Mouse (Mus musculus): ENCODE measurements around the gene Tmco1. TPM values are rescaled to one million over a fixed set of nuclear protein-coding genes. Genes with fewer than 3 reads are reported as not detected.

The Tmco1 gene
- polyA plus RNA-seq, 1 experiment from 2014 or later, result 79.7 TPM

- Histone ChIP-seq H3K27ac (ENCODE audit: low read length) (no peak overlapping the region), H3K4me3 (replicated peaks; ENCODE audit: low read length) (no peak overlapping the region), H3K27me3 (replicated peaks; ENCODE audit: control insufficient read depth, insufficient read depth, low read length) (no peaks in the 10 kb centered on the region), H3K9ac (replicated peaks; ENCODE audit: low read depth, low read length) (no peak overlapping the region), H3K9me3 (ENCODE audit: control insufficient read depth, low read length) (no peaks in the 10 kb centered on the region), H3K36me3 (ENCODE audit: control insufficient read depth, insufficient read depth) (no peaks in the 10 kb centered on the region; the same call in 1 of the 2 replicates), H3K4me2 (ENCODE audit: low read length) (no peak overlapping the region), H3K4me1 (replicated peaks; ENCODE audit: control insufficient read depth, insufficient read depth, low read length) (no peaks in the 10 kb centered on the region)
- WGBS, result 84% methylated on average over 9 of the region's 9 CpGs
- ATAC-seq, result no peak
Observed at GRCm38 (mm10) chr1:167358731-167359130, 50.6 kb downstream of the Tmco1 start.

GRCm38 (mm10) chr1:167360268-167360667, 52.1 kb downstream of the Tmco1 start:
- Histone ChIP-seq H3K4me2 (ENCODE audit: low read length) (no peak overlapping the region), H3K9me3 (ENCODE audit: control insufficient read depth, low read length) (no peaks in the 10 kb centered on the region)
- WGBS, result 42% methylated on average over 4 of the region's 4 CpGs

GRCm38 (mm10) chr1:167362819-167363218, 54.6 kb downstream of the Tmco1 start:
- WGBS, result 67% methylated on average over 4 of the region's 4 CpGs
- no peak overlapping the region for H3K9ac ChIP-seq (replicated peaks; ENCODE audit: low read depth, low read length)
- H3K36me3 ChIP-seq (ENCODE audit: control insufficient read depth, insufficient read depth), result 0 out of 2 replicates have a peak, but pooled peaks cover 4% of the 10 kb centered on the region
- H3K4me2 ChIP-seq (ENCODE audit: low read length), result no peak overlapping the region
- no peaks in the 10 kb centered on the region for H3K9me3 ChIP-seq (ENCODE audit: control insufficient read depth, low read length)
- no peaks in the 10 kb centered on the region for H3K27me3 ChIP-seq (replicated peaks; ENCODE audit: control insufficient read depth, insufficient read depth, low read length)
- no peak overlapping the region for H3K27ac ChIP-seq (ENCODE audit: low read length)
- no peak for ATAC-seq
- H3K4me1 ChIP-seq (replicated peaks; ENCODE audit: control insufficient read depth, insufficient read depth, low read length), result no peaks in the 10 kb centered on the region
- no peak overlapping the region for H3K4me3 ChIP-seq (replicated peaks; ENCODE audit: low read length)

More at GRCm38 (mm10) chr1:167360268-167360667, 52.1 kb downstream of the Tmco1 start:
- no peak overlapping the region for H3K27ac ChIP-seq (ENCODE audit: low read length)
- no peak overlapping the region for H3K4me3 ChIP-seq (replicated peaks; ENCODE audit: low read length)
- no peaks in the 10 kb centered on the region for H3K36me3 ChIP-seq (ENCODE audit: control insufficient read depth, insufficient read depth)
- H3K4me1 ChIP-seq (replicated peaks; ENCODE audit: control insufficient read depth, insufficient read depth, low read length), result no peaks in the 10 kb centered on the region
- ATAC-seq, result no peak
- H3K27me3 ChIP-seq (replicated peaks; ENCODE audit: control insufficient read depth, insufficient read depth, low read length), result no peaks in the 10 kb centered on the region
- H3K9ac ChIP-seq (replicated peaks; ENCODE audit: low read depth, low read length), result no peak overlapping the region

- Histone ChIP-seq H3K4me2 (ENCODE audit: low read length) (no peak overlapping the region), H3K9ac (replicated peaks; ENCODE audit: low read depth, low read length) (no peak overlapping the region), H3K27me3 (replicated peaks; ENCODE audit: control insufficient read depth, insufficient read depth, low read length) (no peaks in the 10 kb centered on the region), H3K36me3 (ENCODE audit: control insufficient read depth, insufficient read depth) (0 out of 2 replicates have a peak, but pooled peaks cover 4% of the 10 kb centered on the region), H3K9me3 (ENCODE audit: control insufficient read depth, low read length) (no peaks in the 10 kb centered on the region), H3K4me1 (replicated peaks; ENCODE audit: control insufficient read depth, insufficient read depth, low read length) (no peaks in the 10 kb centered on the region), H3K27ac (ENCODE audit: low read length) (no peak overlapping the region), H3K4me3 (replicated peaks; ENCODE audit: low read length) (no peak overlapping the region)
- ATAC-seq, result peak; percentile 38; the same call in 1 of the 2 replicates
- WGBS, result 39% methylated on average over 5 of the region's 5 CpGs
Observed at GRCm38 (mm10) chr1:167363322-167363721, 55.1 kb downstream of the Tmco1 start.

- no peaks in the 10 kb centered on the region for H3K27me3 ChIP-seq (replicated peaks; ENCODE audit: control insufficient read depth, insufficient read depth, low read length)
- no peak for ATAC-seq
- H3K4me1 ChIP-seq (replicated peaks; ENCODE audit: control insufficient read depth, insufficient read depth, low read length), result no peaks in the 10 kb centered on the region
- H3K9ac ChIP-seq (replicated peaks; ENCODE audit: low read depth, low read length), result no peak overlapping the region
- no peaks in the 10 kb centered on the region for H3K9me3 ChIP-seq (ENCODE audit: control insufficient read depth, low read length)
- H3K27ac ChIP-seq (ENCODE audit: low read length), result no peak overlapping the region
- H3K4me2 ChIP-seq (ENCODE audit: low read length), result no peak overlapping the region
- no peak overlapping the region for H3K4me3 ChIP-seq (replicated peaks; ENCODE audit: low read length)
- 95% methylated on average over 7 of the region's 7 CpGs for WGBS
- H3K36me3 ChIP-seq (ENCODE audit: control insufficient read depth, insufficient read depth), result 0 out of 2 replicates have a peak, but pooled peaks cover 4% of the 10 kb centered on the region
Observed at GRCm38 (mm10) chr1:167365808-167366207, 57.6 kb downstream of the Tmco1 start.

GRCm38 (mm10) chr1:167366621-167367020, 58.4 kb downstream of the Tmco1 start:
- Histone ChIP-seq H3K4me1 (replicated peaks; ENCODE audit: control insufficient read depth, insufficient read depth, low read length) (no peaks in the 10 kb centered on the region), H3K27me3 (replicated peaks; ENCODE audit: control insufficient read depth, insufficient read depth, low read length) (no peaks in the 10 kb centered on the region), H3K4me3 (replicated peaks; ENCODE audit: low read length) (no peak overlapping the region), H3K27ac (ENCODE audit: low read length) (no peak overlapping the region), H3K4me2 (ENCODE audit: low read length) (no peak overlapping the region), H3K9ac (replicated peaks; ENCODE audit: low read depth, low read length) (no peak overlapping the region), H3K36me3 (ENCODE audit: control insufficient read depth, insufficient read depth) (0 out of 2 replicates have a peak, but pooled peaks cover 4% of the 10 kb centered on the region), H3K9me3 (ENCODE audit: control insufficient read depth, low read length) (no peaks in the 10 kb centered on the region)
- 82% methylated on average over 6 of the region's 6 CpGs for WGBS
- ATAC-seq, result no peak

GRCm38 (mm10) chr1:167368018-167368417, 59.8 kb downstream of the Tmco1 start:
- Histone ChIP-seq H3K9me3 (ENCODE audit: control insufficient read depth, low read length) (no peaks in the 10 kb centered on the region), H3K4me2 (ENCODE audit: low read length) (no peak overlapping the region), H3K36me3 (ENCODE audit: control insufficient read depth, insufficient read depth) (peaks cover 4% of the 10 kb centered on the region; the same call in 1 of the 2 replicates), H3K4me3 (replicated peaks; ENCODE audit: low read length) (no peak overlapping the region), H3K27ac (ENCODE audit: low read length) (no peak overlapping the region), H3K4me1 (replicated peaks; ENCODE audit: control insufficient read depth, insufficient read depth, low read length) (no peaks in the 10 kb centered on the region), H3K27me3 (replicated peaks; ENCODE audit: control insufficient read depth, insufficient read depth, low read length) (no peaks in the 10 kb centered on the region), H3K9ac (replicated peaks; ENCODE audit: low read depth, low read length) (no peak overlapping the region)
- WGBS, result 93% methylated on average over 4 of the region's 4 CpGs
- ATAC-seq, result no peak

- no peak for ATAC-seq
- Histone ChIP-seq H3K9ac (replicated peaks; ENCODE audit: low read depth, low read length) (no peak overlapping the region), H3K36me3 (ENCODE audit: control insufficient read depth, insufficient read depth) (peaks cover 6% of the 10 kb centered on the region; the same call in 1 of the 2 replicates), H3K4me2 (ENCODE audit: low read length) (no peak overlapping the region), H3K27me3 (replicated peaks; ENCODE audit: control insufficient read depth, insufficient read depth, low read length) (no peaks in the 10 kb centered on the region), H3K4me3 (replicated peaks; ENCODE audit: low read length) (no peak overlapping the region), H3K27ac (ENCODE audit: low read length) (no peak overlapping the region), H3K4me1 (replicated peaks; ENCODE audit: control insufficient read depth, insufficient read depth, low read length) (no peaks in the 10 kb centered on the region), H3K9me3 (ENCODE audit: control insufficient read depth, low read length) (no peaks in the 10 kb centered on the region)
- 86% methylated on average over 7 of the region's 7 CpGs for WGBS
Observed at GRCm38 (mm10) chr1:167368513-167368912, 60.3 kb downstream of the Tmco1 start.

GRCm38 (mm10) chr1:167369905-167370304, 61.7 kb downstream of the Tmco1 start:
- 12% methylated on average over 7 of the region's 7 CpGs for WGBS
- Histone ChIP-seq H3K27me3 (replicated peaks; ENCODE audit: control insufficient read depth, insufficient read depth, low read length) (no peaks in the 10 kb centered on the region), H3K27ac (ENCODE audit: low read length) (no peak overlapping the region), H3K36me3 (ENCODE audit: control insufficient read depth, insufficient read depth) (peaks cover 6% of the 10 kb centered on the region; the same call in 1 of the 2 replicates), H3K9me3 (ENCODE audit: control insufficient read depth, low read length) (no peaks in the 10 kb centered on the region), H3K4me2 (ENCODE audit: low read length) (no peak overlapping the region), H3K4me3 (replicated peaks; ENCODE audit: low read length) (no peak overlapping the region), H3K9ac (replicated peaks; ENCODE audit: low read depth, low read length) (no peak overlapping the region), H3K4me1 (replicated peaks; ENCODE audit: control insufficient read depth, insufficient read depth, low read length) (no peaks in the 10 kb centered on the region)
- ATAC-seq, result peak; percentile 18

GRCm38 (mm10) chr1:167372739-167373138, 64.6 kb downstream of the Tmco1 start:
- Histone ChIP-seq H3K27me3 (replicated peaks; ENCODE audit: control insufficient read depth, insufficient read depth, low read length) (no peaks in the 10 kb centered on the region), H3K4me3 (replicated peaks; ENCODE audit: low read length) (no peak overlapping the region), H3K36me3 (ENCODE audit: control insufficient read depth, insufficient read depth) (peaks cover 2% of the 10 kb centered on the region; the same call in 1 of the 2 replicates), H3K4me2 (ENCODE audit: low read length) (no peak overlapping the region), H3K9me3 (ENCODE audit: control insufficient read depth, low read length) (no peaks in the 10 kb centered on the region), H3K4me1 (replicated peaks; ENCODE audit: control insufficient read depth, insufficient read depth, low read length) (peaks cover 3% of the 10 kb centered on the region; the same call in 1 of the 2 replicates), H3K27ac (ENCODE audit: low read length) (no peak overlapping the region), H3K9ac (replicated peaks; ENCODE audit: low read depth, low read length) (no peak overlapping the region)
- WGBS, result 92% methylated on average over 7 of the region's 7 CpGs
- no peak for ATAC-seq

All from forebrain, embryonic 16.5 days (tissue).